Mouse (Mus musculus): ENCODE measurements around the gene Ift81.

Ift81 gene

DNA sequence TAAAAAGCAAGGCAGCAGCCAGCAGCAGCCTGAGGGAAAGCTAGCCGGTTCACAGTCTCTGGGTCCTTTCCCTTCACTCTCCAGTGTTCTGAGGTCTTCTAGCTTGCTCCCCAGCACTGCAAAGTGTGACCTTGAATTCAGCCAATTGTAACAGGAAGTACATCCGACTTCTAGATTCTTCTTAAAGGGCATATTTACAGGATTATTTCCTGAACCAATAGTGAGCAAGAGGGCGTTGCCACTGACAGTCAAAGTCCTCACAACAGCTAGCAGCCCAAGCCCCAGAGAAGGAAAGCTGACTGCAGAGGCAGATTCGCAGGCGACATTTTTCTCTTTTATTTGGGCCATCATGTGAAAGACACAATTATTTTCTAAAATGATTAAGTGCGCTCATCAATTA, 65.6 kb downstream of the Ift81 start:
- peak; percentile 20 for DNase-seq (ENCODE audit: low read depth, low spot score)

DNA sequence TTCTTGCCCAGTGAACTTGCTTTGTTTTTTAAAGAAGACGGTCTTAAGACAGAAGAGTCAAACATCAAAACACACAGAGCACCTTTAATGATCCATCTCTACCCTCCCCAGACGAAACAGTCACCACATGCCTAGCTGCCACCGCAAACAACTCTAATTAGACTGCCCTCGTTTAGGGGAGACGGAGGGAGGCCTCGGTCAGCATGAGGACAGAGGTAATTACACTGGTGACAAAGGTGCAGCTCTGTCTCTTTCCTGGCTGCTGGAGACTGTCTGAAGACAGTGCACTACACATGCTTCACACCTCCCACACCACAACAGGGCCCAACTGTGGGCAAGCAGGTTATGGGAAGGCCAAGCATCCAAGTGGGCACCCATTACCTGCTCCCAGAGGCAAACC, 66.5 kb downstream of the Ift81 start:
- DNase-seq (ENCODE audit: low read depth, low spot score), result no peak

DNA sequence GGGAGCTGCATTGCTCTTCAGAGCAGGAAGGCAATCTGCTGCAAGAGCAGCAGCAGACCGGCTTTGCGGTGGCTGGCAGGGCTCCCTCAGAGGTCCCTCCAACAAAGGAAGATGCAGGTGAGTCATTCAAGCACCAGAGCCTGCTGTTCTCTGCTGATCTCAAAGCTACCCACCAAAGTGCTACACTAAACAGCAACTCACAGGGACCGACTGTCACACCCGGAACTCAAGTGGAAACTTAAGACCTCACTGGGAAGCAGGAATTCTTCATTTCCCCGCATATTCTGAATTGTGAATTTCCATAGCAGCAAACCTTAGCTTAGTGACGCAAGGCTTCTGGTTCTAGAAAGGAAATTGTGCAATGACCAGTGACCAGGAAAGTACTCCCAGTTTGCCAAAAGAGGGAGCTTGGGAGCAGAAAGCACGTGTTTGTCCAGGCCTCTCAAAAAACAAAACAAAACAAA, 67.0 kb downstream of the Ift81 start:
- peak; percentile 50 for DNase-seq (ENCODE audit: low read depth, low spot score)

DNA sequence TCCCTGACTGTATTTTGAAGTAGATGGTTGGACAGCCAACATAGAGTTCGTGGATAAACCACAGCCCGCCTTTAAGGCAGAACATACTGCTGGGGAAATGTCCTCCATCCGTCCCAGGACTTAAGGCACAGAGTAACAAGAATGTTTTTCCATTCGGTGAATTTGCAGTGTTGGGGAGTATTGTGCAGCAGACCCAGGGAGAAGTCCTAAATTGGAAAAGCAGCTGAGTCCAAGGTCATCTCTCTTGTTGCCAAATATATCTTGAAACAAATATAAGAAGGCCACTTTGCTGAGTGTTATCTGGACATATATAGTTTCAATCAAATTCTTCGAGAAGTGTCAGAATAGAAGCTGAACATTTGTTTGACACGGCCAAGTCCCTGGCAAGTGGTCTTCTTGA, 70.9 kb downstream of the Ift81 start:
- DNase-seq (ENCODE audit: low read depth, low spot score), result no peak

DNA sequence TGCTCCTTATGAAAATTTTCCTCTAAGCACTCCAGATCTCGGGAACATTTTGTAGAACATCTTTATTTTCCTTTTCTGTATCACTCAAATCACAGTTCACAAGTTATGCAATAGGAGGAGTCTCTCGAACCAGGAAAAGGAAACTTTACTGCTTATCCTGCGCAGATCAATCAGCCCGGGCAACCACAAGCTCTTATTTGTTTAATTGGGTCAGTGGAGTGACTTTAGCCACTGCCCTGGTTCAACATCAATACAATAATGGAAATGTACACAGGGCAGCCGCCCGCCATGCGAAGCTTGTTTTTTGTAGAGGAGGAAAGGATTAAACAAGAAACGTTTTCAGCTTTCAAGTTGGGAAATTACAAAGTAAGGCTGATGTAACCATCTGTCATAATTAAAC, 72.4 kb downstream of the Ift81 start:
- no peak for DNase-seq (ENCODE audit: low read depth, low spot score)

DNA sequence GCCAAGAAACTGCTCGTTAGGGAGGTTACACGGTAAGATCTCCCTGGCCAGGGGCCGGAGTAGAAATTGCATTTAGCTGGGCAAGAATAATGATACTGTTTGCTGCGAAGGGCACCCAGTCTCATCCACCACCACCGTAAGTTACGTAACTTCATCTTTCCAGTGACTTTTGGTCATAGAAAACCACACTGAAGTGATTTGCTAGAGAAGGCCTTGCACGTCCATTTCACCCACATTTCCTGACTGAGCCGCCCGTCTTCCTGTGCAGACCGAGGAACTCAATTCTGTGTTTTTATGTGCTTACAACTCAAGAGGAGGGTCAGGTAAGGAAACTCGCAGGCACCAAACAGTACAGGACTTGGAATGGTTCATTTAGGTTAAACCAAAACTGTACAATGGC, 76.2 kb downstream of the Ift81 start:
- DNase-seq (ENCODE audit: low read depth, low spot score), result no peak

DNA sequence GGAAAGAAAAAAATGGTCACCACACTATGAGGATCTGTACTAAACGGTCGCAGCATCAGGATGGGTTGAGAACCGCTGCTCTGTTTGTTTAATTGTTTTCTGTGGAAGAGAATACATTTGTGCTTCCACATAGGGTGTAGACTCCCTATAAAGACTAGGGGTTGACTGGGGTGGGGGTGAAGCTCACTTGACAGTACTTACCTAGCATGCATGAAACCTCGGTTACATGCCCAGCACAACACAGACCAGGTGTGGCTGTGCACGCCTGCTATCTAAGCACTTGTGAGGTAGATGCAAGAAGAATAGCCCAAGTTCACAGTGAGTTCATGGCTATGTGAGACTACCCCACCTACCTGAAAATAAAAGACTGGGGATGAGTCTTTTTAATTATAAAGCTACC, 76.7 kb downstream of the Ift81 start:
- no peak for DNase-seq (ENCODE audit: low read depth, low spot score)

DNA sequence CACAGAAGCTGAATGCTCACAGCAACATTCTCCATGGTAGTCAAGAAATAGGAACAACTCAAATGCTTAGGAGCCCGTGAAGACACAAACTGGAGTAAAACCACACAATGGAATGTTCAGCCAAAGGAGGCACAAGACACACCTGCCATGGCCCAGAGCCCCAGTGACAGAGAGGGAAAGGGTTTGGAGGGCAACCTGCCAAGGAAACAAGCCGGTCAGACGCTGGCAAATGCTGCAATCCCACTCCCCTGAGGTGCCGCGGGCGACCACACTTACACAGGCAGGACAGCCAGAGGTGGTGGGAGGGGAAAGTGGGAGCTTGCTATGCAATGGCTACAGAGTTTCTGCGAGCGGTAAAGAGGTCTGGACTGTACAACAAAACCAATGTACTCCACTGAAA, 80.4 kb downstream of the Ift81 start:
- no peak for DNase-seq (ENCODE audit: low read depth, low spot score)

DNA sequence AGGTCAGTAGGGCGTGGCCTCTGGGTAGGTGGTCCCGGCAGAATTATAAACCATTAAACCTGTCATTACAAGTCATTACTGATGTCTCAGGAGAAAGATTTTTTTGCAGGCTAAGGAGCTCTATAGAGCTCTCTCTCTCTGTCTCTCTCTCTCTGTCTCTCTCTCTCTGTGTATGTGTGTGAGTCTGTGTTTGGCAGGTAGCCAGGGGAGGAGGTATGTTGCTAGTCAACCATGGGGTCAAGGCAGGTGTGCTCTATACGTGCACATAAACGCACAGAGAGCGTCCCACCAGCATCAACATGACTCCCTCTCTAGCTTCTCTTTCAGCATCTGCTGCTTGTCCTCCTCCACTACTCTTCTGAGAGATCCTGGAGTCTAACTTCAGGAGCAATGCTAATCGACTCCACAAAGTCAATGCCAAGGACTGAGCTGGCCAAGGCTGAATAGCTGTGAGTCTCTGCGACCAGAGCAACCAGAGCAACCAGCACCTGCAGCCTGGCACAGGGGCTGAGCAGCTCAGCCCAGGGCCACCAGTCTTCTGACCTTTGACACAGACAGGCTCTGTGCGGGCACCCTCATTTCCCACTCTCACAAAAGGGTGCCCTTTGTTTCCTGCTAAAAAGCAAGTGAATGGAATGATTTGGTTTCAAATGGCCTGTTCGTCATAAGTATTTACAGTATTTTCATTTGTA, 84.3 kb downstream of the Ift81 start:
- DNase-seq (ENCODE audit: low read depth, low spot score), result no peak

DNA sequence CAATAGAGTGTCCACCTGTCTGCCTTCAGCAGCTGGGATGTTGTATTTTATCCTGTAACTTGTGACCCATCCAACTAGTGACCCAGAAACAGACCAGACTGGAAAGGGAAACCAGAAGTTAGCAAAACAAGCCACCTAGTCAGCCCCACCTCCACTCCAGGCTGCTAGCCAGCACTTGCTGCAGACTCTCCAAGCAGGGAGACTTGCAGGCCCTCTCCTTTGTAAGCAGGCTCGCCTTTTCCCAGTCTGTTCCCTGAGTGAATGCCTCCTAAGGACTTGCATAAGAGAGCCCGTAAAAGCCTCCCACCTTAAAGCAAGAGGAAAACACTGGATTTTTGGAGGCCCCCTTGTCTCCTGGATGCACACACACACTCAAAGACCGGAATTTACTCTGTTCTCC, 85.0 kb downstream of the Ift81 start:
- DNase-seq (ENCODE audit: low read depth, low spot score), result no peak

DNA sequence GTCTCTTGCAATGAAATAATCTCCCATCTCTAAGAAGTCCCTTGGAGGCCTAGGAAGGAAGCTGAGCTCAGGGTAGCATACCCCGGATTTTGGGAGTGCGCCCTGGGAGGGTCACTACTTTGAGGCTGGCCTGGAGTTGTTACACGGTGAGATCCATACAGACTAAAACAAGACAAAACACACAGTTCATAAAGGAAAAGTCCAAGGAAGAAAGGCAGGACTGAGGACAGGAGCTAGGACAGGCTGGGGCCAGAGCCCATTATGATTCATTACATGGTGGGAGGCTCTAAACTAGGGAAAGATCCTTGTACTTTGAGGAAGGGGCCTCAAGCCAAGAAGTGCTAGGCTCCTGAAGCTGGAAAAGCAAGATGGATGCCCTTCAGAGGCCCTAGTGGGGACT, 85.7 kb downstream of the Ift81 start:
- DNase-seq (ENCODE audit: low read depth, low spot score), result no peak

DNA sequence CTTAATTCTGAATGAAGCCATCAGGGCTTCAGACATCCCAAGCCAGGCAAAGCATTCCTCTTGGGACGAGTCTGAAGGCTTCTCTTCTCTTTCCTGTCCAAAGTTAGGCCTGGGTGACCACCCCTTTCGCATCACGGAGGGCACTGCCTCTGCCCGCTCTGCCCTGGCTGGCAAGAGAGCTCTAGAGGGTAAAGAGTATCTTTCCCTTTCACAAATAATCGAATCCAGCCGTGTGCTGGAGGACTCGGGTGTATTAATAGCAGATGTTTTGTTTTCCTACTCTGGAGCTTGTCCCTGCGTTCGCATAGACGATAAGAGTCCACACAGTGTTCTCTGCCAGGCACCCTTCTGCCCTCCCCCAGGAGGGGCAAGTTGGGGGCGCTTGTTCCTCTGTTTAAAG, 86.6 kb downstream of the Ift81 start:
- no peak for DNase-seq (ENCODE audit: low read depth, low spot score)

DNA sequence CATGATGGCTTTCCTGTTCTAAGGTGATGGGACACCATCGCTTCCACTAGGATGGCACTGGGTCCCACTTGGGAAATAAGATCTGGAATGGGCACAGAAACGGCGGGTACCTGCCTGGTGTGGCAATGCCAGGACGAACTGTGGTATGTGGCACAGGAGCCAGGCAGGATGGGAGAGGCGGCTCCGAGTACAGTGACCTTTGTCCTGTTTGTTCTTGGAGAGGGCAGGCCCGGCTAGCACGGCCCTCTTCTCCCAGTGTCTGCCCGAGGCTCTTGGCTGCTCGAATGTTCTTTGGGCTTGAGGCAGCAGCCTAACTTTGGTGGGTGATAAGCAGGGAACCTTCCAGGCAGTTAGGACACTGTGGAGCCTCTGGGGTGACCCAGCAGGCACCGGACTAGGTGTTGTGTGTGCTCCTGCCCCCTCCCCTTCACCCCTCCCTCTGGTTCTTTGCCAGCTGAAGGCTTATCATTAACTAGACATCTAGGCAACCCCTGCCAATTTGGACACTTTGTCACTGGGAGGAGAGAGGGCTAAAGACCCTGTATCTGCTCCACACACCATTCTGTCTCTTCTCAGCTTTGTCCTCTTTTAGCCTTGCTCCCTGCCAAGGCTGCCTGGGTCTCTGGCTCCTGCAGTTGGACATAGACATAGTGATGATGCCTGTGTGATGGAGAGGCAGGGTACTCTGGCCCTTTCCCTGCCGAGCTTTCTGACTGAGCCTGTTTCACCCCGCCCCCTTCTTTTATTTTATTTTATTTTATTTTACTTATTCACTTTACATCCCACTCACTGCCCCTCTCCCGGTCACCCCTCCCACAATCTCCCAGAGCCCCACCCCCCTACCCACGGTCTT, 87.2 kb downstream of the Ift81 start:
- no peak for DNase-seq (ENCODE audit: low read depth, low spot score)

DNA sequence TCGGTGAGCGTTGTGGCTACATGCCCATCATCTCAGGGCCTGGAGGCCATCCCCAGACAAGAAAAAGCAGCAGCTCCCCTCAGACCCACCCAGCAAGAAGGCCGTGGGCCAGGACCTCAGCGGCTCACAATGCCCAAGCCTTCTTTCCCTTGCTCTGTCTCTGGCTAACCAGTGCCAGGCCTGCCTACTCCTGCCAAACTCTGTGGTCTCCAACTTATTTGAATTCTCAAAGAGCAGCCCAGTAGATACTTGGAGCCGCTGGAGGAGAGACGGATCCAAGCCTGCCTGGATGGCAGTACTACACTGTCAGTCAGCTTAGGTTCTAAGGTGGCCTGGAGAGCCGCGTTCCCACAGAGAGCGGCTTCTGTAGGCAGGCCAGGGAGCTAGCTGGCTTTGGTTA, 87.9 kb downstream of the Ift81 start:
- no peak for DNase-seq (ENCODE audit: low read depth, low spot score)

DNA sequence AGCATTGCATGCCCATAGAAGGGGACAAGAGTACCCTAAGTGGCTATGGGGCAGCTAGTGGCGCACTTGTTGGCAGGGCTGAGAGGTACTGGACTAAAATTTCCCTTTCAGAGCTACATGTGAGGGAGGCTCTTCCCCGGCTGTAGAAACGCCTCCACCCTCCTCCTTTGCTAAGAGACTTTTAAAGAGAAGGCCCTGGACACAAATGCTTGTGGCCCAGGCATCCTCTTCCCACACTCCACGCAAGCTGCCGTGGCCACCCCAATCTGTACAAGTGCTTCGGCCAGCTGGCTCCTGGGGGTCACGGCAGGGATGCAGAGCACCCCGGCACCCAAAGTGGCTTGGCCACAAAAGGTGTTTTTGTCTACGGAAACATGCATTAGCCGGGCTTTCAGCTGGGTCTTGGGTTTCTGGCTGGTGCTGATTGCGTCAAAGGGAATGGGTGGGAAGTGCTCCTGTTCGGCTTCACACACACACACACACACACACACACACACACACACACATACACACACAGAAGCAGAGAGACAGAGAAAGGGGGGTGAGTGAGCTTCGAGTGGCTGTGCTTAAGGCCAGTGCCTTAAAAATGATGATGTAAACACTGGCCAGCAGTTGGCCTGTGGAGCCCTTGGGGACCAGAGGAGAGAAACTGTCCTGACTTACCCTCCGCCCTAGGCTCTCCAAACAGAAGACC, 88.9 kb downstream of the Ift81 start:
- DNase-seq (ENCODE audit: low read depth, low spot score), result no peak

DNA sequence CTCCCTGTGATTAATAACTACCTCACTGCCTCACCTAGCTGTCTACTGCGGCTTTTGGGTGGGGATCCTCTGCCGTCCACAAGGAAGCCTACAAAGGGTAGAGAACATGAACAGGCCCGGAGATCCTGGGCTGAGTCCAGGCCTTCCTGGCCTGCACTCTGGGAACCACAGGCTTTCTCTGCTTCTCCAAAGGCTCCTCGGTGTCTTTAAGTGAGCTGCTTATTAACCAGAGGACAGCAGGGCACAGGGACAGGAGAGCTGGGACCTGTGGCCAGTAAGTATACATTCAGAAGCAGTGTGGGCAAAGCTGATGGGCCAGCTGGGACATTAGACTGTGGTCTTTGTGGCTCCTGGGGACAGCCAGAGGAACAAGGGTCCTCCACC, 89.5 kb downstream of the Ift81 start:
- no peak for DNase-seq (ENCODE audit: low read depth, low spot score)

DNA sequence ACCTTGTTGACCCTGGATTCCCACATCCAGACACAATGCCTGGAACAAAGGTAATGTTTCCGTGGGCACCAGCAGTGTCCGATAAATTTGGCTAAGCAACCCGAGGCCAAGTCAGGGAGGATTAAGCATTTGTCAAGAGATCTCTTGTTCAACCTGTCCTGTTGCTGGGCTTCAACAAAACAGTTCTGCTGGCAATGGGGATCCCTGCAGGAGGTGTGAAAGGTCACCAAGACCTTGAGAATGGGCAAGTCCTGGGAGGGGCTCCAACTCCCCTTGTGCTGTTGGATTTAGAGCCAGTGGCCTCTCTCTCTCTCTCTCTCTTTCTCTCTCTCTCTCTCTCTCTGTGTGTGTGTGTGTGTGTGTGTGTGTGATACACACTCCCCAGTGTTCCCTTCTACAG, 90.1 kb downstream of the Ift81 start:
- DNase-seq (ENCODE audit: low read depth, low spot score), result no peak

DNA sequence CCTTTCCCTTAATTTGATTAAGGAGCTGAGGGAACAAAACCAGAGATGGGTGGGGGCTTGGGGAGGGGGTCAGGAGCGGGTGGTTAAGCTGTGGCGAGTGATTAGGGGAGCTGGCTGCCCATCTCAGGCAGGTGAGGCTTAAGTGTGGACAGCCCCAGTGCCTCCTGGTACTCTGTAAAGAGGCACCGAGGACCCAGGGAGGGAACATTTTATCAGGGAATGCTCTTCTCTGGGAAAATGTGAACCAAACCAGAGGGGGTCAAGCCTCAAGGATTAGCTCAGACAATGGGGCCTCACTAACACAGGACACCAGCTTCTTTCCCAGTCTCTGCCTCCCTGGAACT, 93.2 kb downstream of the Ift81 start:
- no peak for DNase-seq (ENCODE audit: low read depth, low spot score)

DNA sequence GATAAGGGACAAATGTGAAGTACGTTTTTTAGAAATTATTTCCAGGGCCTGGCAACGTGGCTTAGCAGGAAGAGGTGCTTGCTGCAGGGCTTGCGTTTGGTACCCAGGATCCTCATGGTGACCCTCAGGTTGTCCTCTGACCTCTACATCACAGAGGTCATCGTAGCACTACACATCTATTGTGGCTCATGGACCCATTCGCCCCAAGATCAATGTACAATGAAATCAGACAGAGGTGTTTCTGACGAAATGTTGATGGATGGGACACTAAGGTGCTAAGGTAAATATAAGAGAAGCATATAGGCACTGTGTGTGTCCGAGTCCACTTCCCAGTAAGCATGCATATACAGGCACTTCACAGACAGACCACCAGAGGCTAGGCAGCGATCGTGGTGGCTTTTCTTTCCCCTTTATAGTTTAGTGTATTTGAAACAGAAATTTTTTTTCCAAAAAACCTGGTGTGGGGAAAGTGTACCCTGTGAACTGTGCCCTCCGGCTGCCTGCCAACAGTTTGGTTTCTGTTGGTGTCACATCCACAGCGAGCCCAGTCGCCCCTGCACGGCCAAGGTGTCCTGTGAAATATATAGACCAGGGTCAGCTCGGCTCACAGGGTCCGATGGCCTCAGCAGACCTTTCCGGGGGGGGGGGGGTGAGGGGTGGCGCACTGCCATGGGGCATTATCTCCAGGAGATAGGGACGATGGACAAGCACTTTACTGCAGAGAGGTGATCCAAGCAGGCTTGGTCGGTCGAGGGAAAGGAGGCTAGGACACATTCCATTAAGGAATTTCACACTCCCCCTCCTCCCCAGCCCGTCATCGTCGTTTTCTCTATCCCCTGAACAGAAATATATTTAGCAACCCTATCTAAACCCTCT, 93.8 kb downstream of the Ift81 start:
- no peak for DNase-seq (ENCODE audit: low read depth, low spot score)

DNA sequence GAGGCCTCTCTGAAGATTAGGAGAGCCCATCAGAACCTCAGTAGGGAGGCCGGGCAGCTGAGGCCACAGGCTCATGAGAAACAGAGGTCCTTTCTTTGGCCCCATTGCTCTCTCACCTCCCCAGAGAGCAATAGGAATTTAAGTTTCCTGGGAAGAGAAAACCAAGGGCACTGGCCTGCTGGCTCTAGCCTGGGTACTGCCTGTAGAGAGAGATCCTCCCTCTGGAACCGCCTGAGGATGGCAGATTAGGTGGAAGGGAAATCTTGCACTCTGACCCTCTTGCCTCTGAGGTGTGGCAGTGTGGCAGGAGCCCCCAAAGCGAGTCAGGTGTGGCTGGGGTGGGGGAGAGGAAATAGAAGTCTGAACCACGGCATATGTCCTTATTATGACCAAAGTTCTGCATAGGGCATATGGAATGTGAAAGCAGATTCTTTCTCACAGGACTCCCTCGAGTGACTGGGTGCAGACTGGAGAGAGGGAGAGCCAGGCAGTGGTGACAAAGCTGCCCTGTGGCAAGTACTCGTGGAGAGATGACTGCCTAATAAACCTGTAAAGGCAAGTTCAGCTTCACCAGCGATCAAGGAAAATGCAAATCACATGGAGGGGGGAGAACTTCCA, 95.2 kb downstream of the Ift81 start:
- DNase-seq (ENCODE audit: low read depth, low spot score), result no peak

DNA sequence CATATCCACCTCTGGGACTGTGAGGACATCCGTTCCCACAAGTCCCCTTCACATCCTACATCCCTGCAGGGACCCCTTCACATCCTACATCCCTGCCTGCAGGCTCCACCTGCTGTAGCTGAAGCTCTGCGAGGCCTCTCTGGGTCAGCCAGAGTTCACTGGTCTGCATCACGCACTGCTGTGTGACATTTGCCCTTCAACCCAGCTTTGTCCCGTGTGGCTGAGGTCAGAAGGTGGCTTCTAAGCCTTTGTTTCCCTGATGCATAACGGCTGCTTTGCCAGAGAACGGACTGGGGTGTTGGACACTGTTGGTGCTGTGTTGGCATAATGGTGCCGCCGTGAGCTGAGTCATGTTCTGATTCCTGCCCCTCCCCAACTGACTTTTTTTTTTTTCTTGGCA, 96.1 kb downstream of the Ift81 start:
- no peak for DNase-seq (ENCODE audit: low read depth, low spot score)
